Mouse (Mus musculus): ENCODE measurements around the gene Stum. TPM values are rescaled to one million over a fixed set of nuclear protein-coding genes. Genes with fewer than 3 reads are reported as not detected.

The Stum gene
- total RNA-seq, 2 experiments from 2014 or later: 309 to 310 TPM

DNA sequence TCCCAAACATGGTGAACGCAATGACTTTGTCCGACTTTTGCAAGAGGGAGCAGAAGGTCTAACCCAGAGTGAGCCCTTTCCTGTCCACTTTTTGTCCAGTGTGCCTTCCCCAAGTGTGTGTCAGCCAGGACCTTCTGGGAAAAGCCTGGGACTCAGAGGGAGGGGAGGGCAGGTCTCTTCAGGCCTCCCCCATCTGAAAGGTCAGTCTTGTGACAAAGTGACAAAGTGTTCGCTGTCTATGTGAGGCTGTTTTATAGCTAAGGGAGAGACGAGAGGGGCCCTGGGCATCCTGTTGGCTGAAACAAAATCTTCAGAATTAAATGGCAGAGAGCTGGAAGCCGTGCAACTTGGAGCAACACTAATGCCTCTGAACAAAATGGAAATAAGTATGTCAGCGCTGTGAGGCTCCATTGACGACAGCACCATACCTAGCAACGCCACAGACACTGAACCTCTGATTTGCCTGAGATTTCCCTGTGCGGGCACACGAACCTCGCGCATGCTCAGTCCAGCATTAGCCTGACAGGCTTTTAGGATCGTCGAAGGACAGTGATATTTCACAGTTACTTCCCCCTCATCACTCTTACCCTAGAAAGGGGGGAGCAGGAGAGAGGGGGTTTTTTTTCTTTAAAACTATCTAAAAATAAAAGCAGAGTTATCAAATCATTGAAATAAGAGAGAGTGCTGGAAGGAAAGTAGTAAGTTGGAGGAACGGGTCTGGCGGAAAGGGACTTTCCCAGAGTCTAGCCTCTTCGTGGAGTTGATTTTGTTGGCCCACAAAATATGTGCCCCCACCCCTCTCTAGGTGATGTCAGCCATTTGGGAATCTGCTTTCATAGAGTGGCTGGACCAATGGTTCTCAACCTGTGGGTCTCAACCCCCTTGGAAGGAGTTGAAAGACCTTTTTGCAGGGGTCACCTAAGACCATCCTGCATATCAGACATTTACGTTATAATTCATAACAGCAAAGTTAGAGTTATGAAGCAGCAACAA lies 75.3 kb downstream of the Stum start:
- DNase-seq (ENCODE audit: extremely low spot score in 1 of 2, low spot score in 1 of 2): no peak

DNA sequence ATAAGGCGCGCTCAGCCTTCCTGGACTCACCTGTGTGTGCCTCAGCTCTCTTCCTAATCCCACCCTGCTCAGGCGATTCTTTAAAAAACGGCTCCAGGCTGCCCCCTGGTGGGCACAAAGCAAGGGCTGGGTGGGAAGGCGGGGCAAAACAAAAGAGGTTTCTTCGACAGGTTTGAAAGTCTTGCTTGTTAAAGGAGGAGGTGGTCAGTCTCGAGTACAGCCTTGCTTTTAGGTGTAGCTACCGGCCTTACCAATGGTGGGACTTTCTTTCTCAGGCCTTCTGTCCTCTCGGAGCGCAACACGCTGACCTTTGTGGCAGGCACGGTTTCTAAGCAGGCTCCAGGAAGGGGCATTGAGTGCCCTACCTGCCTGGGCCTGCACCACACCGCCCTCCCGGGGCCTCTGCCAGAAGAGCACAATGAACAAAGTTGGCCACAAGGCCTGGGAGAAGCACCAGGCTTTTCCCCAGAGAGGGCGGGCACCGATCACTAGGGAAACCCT lies 76.1 kb downstream of the Stum start:
- peak in 1 of 2 experiments; percentile 70 for DNase-seq (ENCODE audit: extremely low spot score in 1 of 2, low spot score in 1 of 2)

DNA sequence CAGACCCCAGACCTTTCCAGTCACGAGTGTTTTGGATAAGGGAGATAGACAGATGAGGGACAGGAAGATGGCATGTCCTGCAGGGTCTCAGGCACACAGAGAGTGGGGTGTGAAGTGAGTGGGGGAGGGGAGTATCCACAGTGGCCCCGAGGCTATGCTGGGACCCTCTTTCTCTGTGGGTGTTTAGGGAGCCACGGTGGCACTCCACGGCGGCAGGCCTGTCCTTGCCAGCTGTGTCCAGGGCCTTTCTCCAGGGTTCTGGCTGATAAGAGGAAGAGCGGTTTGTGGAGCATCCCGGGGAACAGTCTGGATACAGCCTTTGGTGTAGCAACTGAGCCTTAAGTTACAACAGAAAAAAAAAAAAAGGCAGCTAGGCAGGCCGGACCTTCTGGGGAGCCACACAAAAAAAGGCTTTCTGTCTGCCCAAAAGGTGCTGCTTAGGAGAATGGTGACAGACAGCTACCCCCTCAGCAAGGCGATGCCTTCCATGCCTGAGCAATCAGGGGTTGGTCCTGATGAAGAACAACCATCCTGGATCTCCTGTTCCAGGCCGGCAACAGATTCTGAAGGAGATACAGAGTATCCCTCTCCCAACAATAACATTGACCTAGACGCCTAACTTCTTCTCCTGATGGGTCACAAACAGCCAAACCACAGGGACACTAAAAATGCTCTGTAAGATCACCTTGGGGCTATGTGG lies 76.8 kb downstream of the Stum start:
- no peak for DNase-seq (ENCODE audit: extremely low spot score in 1 of 2, low spot score in 1 of 2)

DNA sequence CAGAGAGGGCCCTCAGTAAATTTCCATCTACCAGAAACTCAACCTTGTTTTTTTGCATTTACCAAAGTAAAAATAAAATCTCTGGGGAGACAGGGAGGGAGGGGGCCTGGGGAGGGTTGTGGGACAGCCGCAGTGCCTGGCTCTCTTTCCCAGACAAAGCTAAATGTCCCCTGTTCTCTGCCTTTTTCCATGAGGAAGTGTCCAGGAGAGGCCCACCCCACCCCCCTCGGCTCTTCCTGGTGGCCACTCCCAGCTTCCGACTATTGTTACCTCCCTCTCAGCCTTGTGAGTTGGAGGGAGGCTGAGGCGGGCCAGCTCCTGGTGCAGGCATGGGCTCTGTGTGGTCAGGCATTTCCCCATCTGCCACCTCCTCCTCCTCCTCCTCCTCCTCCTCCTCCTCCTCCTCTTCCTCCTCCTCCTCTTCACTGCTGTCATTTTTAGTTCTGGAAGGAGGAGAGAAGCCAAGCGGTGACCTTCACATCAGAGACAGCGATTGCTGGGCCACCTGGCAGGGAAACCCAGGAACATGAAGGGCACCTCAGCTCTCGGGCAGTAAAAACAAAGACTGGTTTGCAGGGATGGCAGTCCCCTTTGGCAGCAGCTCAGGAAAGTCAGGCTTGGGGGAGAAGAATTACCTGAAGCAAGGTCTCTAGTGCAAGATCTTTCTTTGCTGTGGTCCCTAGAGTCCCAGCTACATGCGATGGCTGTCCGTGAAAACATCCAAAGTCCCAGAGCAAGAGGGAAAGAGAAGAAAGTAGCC lies 77.5 kb downstream of the Stum start:
- DNase-seq (ENCODE audit: extremely low spot score in 1 of 2, low spot score in 1 of 2): no peak

DNA sequence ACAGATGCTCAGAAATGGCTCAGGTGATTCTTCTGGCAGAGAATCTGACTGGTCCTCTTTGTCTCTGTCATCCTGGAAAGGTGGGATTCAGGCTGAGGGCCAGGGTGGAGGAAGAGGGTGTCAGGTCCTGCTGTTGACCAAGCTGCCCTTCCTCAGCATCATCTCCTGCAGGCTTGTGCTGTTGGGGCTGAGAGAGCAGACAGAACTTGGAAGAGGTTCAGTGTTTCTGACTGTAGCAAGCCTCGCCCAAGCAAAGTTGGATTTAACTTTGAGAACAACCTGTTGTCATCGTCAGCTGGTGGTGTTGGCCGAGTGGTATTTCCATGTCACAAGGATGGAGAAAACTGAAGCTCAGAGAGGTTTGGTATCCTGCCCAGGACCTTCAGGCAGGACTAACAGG lies 78.6 kb downstream of the Stum start:
- DNase-seq (ENCODE audit: extremely low spot score in 1 of 2, low spot score in 1 of 2): no peak

DNA sequence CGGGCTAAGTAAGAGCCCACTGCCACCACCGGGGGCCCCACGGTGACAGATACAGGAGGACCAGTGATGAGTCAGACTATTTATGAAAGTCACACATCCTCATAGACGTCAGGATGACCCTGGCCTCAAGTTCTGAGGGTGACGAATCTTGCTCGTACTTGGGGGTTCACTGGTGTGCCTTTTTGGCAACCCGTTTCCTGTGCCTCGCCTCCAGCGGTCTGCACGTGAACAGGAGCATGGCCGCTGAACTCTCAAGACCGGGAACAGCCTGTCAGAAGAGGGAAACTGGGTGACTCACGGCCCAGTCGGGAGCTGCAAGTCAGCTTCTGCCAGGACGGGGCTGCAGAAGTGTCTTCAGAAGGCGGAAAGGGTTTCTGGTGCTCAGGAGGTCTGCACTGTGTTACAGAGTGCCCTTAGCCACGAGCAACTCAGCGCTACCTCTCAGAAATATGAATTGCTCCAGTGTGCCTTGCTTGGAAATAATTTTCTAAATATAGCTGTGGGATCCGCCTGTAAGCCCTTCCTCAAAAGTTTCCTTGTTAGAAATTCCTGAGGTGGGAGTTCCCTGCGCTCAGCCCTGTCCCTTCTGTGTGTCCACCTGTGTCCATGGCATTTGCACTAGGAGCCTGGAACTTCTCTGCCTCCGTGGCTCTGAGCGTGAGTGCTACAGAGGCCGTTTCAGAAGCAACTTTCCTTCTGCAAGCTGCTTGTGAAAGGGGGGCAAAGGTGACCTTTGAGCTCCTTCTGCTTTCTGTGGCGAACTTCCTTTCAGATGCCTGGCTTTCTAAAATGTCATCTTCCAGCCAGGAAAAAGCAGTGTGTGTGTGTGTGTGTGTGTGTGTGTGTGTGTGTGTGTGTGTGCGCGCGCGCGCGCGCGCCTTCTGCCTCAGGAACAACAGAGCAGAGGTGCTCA lies 79.4 kb downstream of the Stum start:
- DNase-seq (ENCODE audit: extremely low spot score in 1 of 2, low spot score in 1 of 2): no peak

DNA sequence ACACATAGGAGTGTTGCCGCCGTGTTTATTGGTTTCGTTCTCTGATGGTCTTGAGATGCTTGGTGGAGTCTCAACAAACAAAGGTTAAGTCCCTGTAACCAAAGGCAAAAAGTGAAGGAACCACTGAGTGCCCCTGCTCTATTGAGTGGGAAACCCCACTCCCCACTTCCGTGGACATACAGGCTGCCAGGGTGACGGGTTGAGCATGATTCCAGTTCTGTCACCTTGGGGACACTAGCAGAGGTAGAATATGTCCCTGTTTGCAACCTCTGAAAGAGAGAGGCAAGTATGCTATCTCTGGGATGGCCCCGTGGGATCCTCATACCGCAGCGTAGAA lies 80.0 kb downstream of the Stum start:
- DNase-seq (ENCODE audit: extremely low spot score in 1 of 2, low spot score in 1 of 2): no peak

DNA sequence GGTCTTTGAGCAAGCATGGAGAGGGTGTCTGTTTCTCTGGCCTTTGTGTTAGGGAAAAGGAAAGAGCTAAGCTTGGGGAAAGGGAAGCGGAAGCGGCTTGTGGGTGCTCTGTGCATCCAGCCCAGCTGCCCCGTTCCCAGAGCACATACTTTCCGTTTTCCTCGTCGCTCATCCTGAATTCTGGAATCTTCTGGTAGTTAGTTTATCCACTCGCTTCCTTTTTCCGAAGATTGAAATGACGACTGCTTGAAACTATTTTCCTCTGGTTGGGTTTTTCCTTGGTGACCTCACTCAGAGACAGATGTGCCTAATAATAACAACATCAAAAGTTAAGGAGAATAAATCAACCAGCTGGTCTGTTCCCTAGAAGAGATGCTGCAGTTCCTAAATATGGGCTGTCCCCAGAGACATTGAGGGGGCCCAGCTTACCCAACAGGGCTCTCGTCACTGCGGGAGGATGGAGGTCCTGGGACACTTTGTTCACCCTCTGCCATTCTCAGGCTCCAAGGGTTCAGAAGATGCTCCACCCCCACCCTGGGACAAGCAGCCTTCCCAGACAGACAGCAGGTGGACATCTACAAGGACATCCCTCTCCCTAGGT lies 80.7 kb downstream of the Stum start:
- no peak for DNase-seq (ENCODE audit: extremely low spot score in 1 of 2, low spot score in 1 of 2)

DNA sequence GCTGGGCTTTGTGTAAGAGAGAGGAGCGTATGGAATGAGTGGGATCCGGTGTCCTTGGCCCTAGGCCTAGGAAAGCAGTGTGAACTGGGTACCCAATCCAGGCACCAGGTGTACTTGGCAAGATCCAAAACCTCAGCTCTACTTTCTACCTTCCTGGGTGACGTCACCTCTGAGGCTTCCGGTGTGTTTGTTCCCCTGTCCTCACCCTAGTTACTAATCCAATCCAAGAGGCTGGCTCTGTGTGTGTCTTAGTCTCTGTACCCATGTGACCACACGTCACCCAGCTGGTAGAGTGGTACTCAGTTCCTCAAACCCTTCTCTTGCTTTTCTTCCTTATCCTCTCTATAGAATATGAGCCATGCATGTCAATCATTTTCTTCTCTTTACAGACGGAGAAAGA lies 81.6 kb downstream of the Stum start:
- no peak for DNase-seq (ENCODE audit: extremely low spot score in 1 of 2, low spot score in 1 of 2)

DNA sequence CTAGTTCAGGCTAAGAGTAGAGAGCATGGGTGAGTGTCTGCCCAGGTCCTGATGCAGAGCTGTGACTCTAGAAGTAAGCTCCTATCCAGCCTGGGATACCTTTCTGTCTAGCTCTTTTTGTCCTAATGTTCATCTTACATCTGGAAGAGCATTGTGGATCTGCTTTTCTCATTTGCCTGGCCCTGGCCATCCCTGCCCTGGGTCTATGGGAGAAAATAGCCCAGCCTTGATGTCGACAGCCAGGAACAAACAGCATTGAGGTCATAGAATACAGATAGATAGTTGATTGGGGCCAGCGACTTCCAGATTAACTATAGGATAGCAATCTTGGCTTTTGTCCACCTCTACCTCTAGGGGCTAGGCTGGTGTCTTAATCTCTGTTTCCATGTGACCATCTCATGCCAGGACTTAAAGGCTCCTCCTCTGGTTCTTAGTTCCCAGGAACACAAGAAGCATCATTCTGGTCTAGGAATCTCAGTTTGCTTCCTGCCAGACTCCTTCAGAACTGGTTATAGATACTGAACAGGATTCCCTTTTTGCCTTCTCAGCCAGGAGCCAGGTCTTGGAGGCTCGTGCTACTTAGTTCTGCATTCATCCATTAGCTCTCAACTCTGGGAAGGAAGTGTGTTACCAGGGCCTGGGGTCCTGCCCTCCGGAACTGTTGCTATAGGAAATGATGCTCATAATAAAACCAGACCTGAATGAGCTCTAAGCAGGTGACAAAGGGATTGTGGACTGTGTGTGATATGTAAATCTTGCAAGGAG lies 82.4 kb downstream of the Stum start:
- no peak for DNase-seq (ENCODE audit: extremely low spot score in 1 of 2, low spot score in 1 of 2)

DNA sequence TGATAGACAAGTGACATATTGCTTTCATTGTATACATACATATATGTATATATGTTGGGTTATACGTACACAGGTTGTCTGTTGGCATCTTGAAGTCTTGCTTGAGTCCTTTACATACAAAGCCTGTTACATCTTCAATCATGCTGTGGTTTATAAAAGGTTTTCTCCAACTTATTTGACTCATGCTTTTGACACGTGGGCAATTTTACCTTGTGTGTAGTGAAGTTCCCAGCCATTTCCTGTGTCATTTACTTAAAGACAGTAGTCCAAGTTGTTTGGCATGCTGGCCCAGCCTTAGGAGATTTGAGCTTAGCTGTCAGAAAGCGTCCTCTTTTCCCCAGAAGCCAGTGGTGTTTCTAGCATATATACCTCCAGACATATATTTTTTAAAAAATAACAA lies 84.9 kb downstream of the Stum start:
- no peak for DNase-seq (ENCODE audit: extremely low spot score in 1 of 2, low spot score in 1 of 2)

DNA sequence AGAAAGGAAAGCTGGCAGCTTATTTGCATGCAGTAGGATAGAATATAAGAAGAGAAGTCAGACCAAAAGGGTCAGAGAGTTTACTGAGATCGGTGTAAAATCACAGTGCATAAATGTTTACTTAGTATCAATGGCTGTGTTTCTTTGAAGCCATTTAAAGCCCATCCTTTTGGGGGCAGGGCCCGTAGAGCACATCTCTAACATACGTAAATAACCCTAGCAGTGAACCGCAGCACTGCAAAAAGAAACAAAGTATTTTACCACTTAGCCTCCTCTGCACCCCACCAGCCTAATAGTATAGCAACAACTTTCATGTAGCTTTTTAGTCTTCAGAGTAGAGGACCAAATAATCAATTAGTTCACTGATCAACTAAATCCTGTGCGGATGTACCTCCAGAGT lies 85.6 kb downstream of the Stum start:
- DNase-seq (ENCODE audit: extremely low spot score in 1 of 2, low spot score in 1 of 2): no peak

DNA sequence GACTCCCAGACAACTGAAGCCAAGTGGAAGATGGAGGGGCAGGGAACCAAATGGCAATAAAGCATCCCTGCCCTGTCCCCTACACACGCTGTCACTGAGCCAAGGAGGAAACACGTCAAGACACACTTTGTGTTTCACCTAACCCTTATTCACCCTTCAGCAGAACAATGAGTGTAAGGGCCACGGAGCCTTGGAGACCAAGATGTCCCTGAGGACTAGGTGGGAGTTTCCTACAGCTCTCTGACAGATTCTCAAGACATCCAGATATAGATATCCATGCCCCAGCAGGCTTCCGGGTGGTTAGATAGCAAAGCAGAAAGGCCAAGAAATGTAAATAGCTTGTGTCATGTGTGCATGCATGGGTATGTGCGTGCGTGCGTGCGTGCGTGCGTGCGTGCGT lies 89.4 kb downstream of the Stum start:
- no peak for DNase-seq (ENCODE audit: extremely low spot score in 1 of 2, low spot score in 1 of 2)

DNA sequence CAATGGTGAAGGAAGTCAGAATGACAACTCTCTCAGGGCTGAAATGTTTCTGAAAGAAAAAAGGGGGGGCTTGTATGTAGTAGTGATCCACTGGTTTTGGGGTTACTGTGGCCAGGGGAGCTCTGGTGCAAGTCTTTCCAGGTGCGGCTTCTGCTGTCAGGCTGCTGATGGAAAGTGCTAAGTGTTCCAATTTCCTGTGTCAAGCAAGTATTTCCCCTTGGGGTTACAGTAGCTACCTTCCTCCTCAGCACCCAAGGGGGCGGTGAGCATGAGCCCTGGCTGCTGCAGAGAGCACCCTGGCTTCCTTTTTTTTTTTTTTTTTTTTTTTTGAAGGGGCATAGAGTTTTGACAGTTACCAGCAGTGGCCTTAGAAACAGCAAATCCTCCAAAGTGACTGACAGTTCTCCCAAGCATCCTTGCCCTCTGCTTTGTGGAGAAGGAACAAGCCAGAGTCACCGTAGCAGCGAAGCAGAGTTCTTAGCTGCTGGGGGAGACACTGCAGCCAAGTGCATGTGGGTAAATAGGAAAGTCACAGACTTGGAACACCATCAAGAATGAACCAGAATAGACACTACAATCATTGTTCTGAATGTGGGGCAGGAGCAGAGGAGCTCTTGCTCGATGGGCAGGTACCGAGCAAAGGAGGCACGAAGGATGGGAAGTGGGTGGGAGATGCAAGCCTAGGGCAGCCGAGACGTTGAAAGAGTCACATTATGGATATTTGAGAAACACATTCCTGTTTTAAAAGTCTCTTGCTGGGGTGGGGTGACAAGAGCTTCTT lies 90.1 kb downstream of the Stum start:
- no peak for DNase-seq (ENCODE audit: extremely low spot score in 1 of 2, low spot score in 1 of 2)

DNA sequence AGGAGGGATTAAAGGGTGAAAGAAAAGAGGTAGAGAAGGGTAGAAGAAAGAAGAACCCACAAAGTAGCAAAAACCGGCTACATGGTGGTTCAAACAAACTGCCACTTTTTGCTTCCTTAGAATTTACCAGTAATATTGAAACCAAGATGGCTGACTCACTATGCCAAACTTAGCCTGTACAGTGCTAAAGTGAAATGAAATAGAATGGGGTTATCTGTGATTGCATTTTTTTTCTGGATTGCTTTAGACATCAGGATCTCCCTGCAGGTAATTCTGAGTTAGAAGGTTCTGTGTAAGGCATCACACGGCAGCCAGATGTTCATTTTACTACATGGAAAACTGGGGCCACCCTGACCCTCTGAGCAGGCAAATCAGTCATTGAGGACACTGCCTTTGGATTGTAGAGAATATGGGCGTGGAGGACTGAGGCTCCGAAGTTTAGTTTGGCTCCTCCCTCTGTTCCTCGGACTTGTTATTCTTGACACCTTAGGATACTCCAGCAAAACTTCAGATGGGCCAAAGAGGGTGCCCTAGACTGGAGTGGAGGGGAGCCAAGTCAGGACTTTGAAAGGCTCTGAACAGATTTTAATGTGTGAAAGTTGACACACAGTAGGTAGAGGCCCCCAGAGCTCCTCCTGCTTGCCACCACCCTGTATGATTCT lies 91.0 kb downstream of the Stum start:
- no peak for DNase-seq (ENCODE audit: extremely low spot score in 1 of 2, low spot score in 1 of 2)

DNA sequence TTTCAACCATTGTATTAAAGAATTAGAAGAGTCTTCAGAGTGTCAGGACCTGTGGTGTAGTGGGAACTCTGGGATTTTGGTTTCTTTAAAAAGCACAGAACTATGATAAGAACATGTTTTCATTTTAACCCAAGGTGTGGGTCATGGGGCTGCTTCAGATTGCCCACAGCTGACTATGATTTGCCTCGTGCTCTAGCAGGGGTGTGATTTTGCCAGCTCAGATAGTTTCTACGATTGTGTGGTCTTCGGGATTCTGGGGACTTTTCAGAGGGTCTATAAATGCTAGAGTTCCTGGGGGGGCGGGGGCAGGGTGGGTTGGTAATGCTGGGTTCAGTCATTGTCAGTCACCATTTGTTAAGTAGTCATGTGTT lies 91.7 kb downstream of the Stum start:
- no peak for DNase-seq (ENCODE audit: extremely low spot score in 1 of 2, low spot score in 1 of 2)

DNA sequence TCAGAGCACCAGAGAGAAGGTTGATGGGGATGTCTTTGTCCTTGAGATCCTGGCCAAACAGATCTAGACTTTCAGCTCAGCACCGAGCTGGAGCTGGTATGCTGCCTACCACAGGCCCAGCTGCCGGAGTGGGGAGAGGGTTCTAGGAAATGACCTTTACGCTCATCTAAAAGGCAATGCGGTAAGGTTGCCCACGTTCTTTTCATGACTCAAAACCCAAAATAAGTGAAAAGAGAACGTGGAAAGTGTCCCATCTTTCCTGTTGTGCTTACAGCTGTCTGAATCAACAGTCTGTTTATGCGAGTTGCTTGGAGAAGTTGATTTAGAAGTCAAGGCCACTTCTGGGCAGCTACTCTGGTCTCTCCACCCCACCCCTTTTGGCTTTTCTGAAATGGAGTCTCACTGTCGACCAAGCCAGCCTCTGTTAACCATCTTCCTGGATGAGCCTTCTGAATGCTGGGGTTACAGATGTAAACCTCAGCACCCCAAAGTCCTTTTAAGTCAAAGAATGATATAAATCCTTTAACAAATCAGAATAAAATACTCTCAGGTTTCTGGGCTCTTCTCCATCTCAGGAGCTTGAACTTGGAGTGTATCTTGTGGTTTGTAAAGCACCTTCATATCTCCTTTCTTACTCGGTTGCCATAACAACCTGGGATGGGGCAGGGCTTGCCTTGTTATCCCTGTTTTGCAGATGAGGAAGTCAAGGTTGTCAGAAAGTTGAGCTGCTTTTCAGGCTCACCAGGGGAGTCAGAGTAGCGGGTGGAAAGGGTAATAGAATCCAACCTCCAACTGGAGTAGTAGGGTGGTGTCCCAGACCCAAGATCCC lies 92.3 kb downstream of the Stum start:
- no peak for DNase-seq (ENCODE audit: extremely low spot score in 1 of 2, low spot score in 1 of 2)
